Mouse (Mus musculus) induced T-regulatory cell, adult 2 months (primary cell): ENCODE data around the gene Zfp366.

ENCODE experiments used
- DNase-seq: peaks from one replicate; pipeline ENCODE4 v3.0.0-alpha.2; 2012; ENCODE audit warnings: low read depth

The Zfp366 gene

DNA sequence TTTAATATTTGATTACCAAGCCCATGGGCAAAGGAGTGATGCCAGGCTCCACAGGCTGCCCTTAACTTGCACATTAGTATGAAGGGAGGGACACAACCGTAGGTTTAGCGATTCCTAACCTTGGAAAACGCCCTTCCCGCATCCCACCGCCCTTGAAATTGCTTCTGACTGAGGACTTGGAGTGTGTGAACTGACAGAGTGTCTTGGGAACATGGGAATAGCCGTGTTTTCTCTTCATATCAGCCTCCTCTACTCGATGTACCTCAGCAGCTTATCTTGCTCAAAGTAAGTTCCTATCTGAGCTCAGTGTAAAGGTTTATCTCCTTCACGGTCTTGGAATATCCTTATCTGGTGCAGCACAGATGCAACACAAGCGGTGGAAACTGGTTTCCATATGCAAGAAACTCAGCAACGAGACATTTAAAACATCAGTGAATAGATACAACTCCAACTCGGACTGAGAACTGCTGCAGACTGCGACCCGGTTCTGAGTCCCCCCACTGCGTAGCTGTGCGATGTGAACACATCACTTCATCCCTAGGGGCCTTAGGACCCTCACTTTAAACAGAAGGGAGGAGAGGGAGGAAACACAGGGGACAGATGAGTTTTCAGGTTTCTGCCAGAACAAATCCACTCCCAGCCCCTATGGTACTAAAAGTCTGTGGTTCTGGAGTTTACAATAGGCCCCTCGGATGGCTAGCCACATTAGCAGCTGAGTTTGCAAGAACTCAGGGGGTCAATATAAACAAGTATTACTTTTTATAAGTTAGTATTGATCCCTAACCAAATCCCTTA, 43.0 kb downstream of the Zfp366 start:
- DNase-seq, result no peak

GRCm38 (mm10) chr13:99228821-99229570, 44.4 kb downstream of the Zfp366 start:
- DNase-seq, result no peak

DNA sequence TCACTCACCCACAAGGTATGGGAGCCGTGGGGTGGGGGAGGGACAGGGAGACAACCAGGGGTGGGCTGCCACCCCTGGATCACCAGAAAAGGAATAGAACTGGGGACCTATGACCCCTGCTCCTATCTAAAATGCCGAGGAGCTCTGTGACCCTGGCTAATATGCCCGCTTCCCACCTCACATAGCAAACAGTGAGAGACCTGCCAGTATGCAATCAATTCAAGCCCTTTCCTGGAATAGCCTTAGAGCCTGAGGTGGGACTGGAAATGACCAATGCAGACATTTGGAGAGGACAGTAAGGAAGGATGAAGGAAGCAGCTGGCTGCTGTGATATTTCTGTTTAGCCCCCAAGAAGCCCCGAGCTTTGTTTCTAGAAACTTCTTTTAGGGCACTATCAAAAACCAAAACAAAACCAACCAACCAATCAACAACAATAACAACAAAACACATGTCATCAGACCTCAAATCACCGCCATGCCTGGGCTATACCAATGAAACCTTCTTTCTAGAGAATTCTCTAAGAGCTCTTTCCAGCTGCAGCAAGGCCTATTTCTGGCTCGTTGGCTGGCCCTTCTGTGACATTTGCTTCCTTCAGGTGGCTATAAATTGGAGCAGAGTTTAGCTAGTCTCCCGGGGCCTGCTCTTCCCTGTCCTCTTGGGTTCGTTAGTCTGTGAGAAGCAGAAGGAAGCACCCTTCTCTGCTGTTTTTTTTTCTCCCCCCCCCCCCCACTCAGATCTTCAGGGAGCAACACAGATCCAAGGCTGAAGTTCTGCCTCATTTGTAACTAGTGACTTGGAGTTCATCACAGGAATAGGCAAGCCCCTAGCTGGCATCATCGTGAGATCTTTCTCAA, 45.2 kb downstream of the Zfp366 start:
- no peak for DNase-seq

DNA sequence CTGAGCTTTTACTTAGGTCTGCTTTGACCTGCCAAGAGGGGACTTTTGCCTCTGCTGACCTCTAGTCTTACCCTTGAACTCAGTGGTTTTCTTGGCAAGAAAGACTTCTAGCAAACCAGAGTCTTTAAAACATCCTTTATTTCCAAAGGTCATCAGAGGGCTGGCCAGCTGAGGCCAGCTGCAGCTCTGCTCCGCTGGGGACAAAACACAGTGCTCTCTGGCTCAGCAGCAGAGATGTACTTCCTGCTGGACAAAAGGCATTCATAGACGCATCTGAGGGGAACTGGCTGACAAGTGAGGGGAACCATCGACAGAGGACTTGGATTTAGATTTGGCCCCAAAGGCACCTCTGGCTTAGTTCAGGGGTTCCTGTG, 45.9 kb downstream of the Zfp366 start:
- DNase-seq, result no peak

- no peak for DNase-seq
Measured at GRCm38 (mm10) chr13:99233333-99233732, 48.7 kb downstream of the Zfp366 start.

DNA sequence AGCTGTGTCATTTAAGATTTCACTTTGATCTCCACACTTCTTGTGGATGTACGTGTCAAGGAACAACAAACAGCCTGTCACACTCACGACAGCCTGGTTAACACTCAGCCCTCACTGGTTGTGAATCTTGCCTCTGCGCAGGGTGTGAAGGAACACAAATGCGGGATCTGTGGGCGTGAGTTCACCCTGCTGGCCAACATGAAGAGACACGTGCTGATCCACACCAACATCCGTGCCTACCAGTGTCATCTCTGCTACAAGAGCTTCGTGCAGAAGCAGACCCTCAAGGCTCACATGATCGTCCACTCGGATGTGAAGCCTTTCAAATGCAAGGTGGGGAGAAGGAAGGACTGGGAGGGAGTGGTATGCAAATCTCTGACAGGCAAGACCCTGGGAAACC, 49.3 kb downstream of the Zfp366 start:
- DNase-seq, result no peak

GRCm38 (mm10) chr13:99235428-99236210, 51.0 kb downstream of the Zfp366 start:
- DNase-seq, result no peak

GRCm38 (mm10) chr13:99236222-99236621, 51.6 kb downstream of the Zfp366 start:
- no peak for DNase-seq

GRCm38 (mm10) chr13:99237122-99237521, 52.5 kb downstream of the Zfp366 start:
- no peak for DNase-seq

DNA sequence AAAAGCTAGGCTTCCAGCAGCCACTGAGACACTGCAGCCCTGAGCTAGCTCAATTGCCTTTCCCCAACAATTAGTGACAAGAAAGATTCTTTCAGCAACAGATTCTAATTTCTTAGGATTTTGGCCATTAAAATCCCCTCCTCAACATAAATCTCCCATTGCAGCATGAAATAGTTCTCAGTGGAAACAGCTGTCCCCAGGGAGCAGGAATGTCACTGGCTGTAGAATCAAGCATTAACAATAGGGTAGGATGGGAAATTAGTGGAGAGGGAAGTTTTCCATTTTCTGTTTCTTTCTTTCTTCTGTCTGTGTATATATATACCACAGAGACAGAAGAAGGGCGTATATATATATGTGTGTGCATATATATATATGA, 53.2 kb downstream of the Zfp366 start:
- DNase-seq, result no peak

DNA sequence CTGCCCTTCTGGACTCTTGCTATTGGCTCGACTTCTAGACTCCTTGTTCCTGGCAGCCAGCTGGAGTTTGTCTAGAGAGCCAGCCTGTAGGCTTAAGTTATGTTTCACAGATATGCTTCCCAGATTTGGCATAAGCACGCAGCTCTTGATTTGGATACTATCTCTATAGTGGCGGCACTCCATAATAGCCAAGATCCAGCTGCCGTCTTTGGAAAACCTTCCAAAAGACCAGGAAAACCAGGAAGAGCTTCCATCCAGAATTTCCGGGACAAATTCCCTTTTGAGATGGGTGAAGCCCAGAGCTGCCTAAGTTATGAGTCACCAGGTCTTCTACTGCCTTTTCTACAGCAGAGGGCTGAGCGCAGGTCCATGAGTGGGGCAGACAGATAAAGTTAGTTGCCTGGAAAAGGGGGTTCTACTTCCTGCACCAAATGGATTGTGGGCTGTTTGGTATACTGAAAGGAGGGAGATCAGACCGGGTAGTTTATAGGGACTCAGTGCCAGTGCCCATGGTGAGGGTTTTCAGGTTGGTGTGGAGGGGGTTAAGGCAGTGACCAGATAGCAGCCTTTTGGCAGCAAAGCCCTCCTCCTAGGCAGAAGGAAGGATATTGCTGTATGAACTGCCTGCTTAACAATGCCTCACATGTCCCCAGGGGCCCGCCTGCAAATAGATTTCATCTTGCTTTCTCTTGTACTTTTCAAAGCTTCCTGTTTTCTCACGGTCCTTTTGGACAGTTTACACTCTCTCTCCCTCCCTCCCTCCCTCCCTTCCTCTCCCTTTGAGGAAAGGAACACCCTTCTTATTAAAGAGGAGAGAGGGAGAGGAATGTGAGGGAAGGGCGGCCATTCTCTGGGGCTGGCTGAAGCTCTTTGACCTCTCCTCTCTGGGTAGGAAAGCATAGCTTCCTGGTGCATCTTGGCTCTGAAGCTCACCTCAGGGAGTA, 53.9 kb downstream of the Zfp366 start:
- no peak for DNase-seq

DNA sequence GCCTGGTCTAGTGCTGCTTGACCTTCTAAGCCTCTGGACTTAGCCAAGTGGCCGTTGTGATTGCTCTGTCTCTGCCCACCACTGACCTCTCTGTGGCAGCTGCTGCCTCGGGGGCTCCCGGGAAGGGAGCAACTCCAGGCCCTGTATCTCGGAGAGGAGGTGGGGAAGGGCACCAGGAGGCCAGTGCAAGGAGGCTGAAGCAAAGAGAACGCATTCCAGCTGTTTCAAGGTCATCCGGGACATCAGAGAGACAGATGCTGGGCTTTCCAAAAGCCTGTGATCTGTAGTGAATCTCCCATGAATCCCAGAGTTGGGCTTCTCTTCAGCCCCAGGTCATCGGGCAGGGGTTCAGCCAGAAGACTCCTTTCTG, 54.5 kb downstream of the Zfp366 start:
- DNase-seq, result no peak

- DNase-seq, result no peak
Measured at GRCm38 (mm10) chr13:99239741-99240140, 55.1 kb downstream of the Zfp366 start.

- DNase-seq, result no peak
Measured at GRCm38 (mm10) chr13:99241984-99242383, 57.4 kb downstream of the Zfp366 start.

- no peak for DNase-seq
Measured at GRCm38 (mm10) chr13:99242895-99243294, 58.3 kb downstream of the Zfp366 start.

DNA sequence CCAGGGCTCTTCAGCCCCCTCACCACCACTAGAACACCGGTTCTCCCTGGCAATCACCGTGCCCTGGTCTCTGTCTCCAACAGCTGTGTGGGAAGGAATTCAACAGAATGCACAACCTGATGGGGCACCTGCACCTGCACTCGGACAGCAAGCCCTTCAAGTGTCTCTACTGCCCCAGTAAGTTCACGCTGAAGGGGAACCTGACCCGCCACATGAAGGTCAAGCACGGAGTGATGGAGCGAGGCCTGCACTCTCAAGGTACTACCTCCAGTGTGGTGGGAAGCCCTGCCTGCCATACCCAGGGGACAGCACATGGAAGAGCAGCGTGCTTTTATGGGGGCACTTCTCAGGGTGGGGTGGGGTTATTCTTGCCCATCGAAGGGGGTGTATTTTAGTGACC, 59.2 kb downstream of the Zfp366 start:
- no peak for DNase-seq

DNA sequence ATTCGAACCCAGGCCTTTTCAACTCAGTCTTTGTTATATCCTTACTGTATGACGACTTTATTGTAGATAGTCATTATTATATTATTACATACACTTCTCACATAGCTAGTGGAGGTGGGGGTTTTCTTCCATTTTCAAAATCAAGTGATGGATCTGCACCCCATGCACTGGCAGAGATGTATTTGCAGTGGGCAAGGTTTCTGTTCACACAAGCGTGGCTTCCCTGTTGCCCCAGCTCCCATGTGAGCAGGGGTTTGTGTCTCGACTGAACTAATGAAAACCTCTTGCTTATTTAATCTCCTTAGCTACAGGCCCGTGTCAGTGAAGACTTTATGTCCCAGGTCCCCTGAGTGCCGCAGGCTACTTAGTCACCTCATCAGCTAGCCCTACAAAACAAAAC, 59.8 kb downstream of the Zfp366 start:
- no peak for DNase-seq

DNA sequence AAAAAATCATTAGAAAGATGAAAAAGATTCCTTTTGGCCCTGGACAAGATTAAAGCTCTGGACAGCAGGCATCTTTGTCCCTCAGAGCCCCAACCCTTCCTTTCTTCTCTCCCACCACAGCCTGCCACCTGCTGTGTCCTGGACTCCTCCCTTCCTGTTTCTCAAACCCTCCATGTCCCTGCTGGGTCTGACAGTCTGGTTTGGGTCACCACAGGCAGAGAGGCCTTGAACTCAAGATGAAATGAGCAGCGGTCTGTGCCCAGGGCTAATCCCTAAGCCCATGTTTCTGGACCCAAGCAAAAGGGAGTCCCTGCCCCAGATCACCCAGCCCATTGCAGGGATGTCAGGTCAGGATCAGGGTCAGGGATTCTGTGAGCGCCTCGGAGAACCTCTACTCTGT, 60.3 kb downstream of the Zfp366 start:
- DNase-seq, result no peak

GRCm38 (mm10) chr13:99245916-99246460, 61.4 kb downstream of the Zfp366 start:
- DNase-seq, result no peak

DNA sequence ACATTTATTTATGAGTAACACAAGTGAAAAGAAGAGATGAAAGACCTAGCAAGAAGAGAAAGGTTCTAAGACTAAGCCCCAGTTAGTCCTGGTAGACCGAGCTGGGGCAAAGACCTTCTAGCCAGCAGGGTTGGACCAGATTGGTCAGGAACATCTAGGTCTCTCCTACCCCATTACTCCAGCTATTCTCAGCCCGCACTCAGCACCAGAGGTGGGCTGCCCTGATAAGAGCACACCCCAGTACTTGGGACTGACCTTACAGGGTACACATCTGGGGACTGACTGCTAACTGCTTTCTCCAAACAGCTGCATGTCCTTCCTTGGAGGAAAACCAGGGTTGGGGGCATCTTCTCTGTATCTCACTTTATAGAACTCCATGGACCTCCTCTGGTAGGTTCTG, 66.2 kb downstream of the Zfp366 start:
- no peak for DNase-seq

GRCm38 (mm10) chr13:99254215-99254614, 69.6 kb downstream of the Zfp366 start:
- no peak for DNase-seq
